Mouse (Mus musculus): Measurements from ENCODE around the gene Trp53tg5.

Gene Trp53tg5
- long read RNA-seq, experiment 1 = 0 reads
- long read RNA-seq, experiment 2 = 0 reads

GRCm38 (mm10) chr2:164473624-164474023, at the start of gene Trp53tg5:
Gene Trp53tg5, minus strand, starts transcription at chr2:164473724.
- intact Hi-C loops (cut with DNase I) = loop anchor here (5.0 kb wide), 1 partner anchor 44 kb away; no protein-coding TSS in a partner anchor

GRCm38 (mm10) chr2:164522280-164522679, 48.8 kb upstream of the Trp53tg5 start:
- intact Hi-C loops (cut with DNase I) = no loop called here

DNA sequence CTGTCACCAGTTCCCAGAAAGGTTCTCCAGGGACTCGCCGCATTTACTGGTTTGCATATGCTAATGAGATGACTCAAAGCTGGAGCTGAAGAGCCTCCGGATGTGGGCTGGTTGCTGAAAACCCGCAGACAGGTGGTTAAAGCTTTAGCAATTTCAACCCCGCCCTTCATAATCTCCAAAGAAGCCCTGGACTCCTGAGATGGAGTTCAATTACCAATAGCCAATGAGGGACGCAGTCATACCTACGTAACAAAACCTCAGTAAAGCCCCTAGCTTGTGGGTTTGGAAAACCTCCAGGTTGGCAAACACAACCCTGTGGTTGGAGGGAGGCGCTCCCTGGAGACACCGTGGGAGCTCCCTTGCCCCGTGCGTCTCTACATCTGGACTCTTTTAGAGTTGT, 48.3 kb upstream of the Trp53tg5 start:
- intact Hi-C loops (cut with DNase I) = loop anchor here (2.0 kb wide), 1 partner anchor 103 kb away; no protein-coding TSS in a partner anchor

DNA sequence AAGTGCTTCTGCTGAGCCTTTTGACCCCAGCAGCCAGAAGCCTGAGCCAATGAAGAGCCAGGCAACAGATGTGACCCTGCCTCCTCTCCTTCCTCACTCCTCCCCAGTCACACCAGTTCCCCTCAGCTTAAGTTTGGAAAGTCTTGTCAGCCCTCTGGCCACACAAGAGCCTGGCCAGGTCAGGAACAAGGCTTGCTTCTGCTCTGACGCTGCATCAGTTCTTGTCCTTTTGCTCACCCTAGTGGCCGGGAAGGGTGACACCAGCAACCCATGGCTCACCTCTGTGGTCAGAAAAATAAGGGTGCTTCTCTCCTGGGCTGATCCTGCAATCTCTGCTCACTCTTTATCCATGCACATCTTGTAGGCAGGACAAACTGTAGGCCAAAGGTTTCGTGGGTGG, 47.3 kb upstream of the Trp53tg5 start:
- intact Hi-C loops (cut with DNase I) = loop anchor here (2.0 kb wide), 1 partner anchor 102 kb away; no protein-coding TSS in a partner anchor

DNA sequence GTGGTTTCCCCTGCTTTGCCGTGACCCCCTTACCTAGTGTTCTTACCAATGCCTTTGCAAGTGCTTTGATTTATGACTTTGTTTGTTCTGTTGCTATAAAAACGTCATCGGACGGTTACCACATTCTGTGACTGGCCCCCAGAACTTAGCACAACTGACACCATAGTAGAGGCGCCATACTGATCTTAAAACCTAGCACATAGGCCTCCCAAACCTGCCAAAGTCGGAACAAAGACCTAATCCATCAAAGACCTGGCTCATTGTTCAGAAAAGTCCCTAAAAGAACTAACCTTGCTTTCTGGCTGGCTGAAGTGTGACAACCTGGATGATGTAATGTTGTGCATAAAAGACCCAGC, 45.6 kb upstream of the Trp53tg5 start:
- intact Hi-C loops (cut with DNase I) = loop anchor here (5.0 kb wide), 1 partner anchor 47 kb away; the partner anchor contains the start of gene Trp53tg5

GRCm38 (mm10) chr2:164518266-164519170, 45.0 kb upstream of the Trp53tg5 start:
- intact Hi-C loops (cut with DNase I) = loop anchor here (5.0 kb wide), 1 partner anchor 46 kb away; the partner anchor contains the start of gene Trp53tg5

DNA sequence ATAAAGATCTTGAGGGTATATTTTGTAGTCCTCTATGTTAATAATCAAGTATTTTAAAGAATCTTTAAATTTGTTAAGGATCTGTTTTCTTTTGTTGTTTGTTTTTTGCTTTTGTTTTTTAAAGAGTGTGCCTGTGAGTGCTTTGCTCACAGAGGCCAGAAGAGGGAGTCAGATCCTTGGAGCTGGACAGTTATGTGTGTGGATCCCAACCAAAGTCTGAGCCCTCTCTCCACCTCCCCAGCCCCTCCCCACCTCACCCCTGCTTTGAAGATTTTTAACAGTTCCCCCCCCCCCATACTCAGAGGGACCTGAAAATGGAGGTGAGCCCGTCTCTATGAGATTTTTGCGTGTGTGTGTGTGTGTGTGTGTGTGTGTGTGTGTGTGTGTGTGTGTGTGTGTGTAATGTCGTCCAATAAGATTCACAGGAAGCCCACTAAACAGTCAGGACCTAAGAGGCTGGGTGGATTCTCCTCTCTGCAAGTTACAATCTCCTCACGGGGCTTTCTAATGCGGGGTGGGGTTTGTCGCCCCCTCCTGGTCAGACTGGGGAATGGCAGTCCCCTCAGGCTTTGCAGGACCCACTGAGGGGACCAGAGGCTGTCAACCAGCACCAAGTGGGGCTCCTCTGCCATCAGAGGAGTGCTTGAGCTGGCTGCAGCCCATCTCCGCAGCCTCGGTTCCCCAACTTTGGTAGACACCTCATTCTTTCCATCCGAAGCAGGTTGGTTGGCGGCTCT, 44.1 kb upstream of the Trp53tg5 start:
- intact Hi-C loops (cut with DNase I) = loop anchor here (5.0 kb wide), 1 partner anchor 45 kb away; the partner anchor contains the start of gene Trp53tg5

DNA sequence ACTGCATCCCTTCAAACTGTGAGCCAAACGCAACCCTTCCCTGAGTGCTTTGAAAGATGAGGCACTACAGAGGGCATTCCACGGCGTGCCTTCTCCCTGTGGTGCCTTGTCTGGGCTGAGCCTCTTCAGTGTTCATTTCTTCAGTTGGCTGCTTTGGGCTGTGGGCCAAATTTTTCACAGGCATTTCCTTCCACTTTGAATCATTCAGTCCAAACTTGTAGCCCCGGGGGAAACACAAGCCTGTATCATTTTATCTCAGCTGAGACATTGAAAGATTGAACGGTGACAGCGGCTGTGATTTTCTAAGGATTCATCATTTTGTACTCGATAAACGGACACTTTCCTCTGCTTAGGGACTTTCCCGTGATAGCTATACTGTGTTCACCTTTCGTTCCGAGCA, 43.1 kb upstream of the Trp53tg5 start:
- intact Hi-C loops (cut with DNase I) = loop anchor here (5.0 kb wide), 1 partner anchor 44 kb away; the partner anchor contains the start of gene Trp53tg5

- intact Hi-C loops (cut with DNase I) = loop anchor here (5.0 kb wide), 1 partner anchor 44 kb away; the partner anchor contains the start of gene Trp53tg5
These were observed 42.4 kb upstream of the Trp53tg5 start for GRCm38 (mm10) chr2:164515897-164516296.

- intact Hi-C loops (cut with DNase I) = loop anchor here (5.0 kb wide), 1 partner anchor 43 kb away; the partner anchor contains the start of gene Trp53tg5
These were observed 41.4 kb upstream of the Trp53tg5 start for GRCm38 (mm10) chr2:164514916-164515315.

DNA sequence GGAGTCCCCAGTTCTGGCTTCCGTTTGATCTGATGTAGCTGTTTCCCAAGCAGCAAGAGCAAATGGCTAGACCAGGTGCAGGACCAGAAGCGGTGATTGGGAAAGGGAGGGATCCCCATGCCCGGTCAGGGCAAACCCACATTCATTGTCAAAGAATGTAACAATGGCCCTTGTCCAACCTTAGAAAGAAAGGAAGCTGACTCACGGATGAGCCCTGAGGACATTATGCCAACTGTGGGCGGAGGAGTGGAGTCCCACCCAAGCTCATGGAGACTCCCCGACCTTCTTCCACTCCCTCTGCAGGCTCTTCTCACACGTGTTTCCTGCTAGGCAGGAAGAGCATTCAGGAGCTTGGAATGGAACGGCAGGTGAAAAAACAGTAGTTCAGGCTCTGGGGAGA, 39.9 kb upstream of the Trp53tg5 start:
- intact Hi-C loops (cut with DNase I) = no loop called here

DNA sequence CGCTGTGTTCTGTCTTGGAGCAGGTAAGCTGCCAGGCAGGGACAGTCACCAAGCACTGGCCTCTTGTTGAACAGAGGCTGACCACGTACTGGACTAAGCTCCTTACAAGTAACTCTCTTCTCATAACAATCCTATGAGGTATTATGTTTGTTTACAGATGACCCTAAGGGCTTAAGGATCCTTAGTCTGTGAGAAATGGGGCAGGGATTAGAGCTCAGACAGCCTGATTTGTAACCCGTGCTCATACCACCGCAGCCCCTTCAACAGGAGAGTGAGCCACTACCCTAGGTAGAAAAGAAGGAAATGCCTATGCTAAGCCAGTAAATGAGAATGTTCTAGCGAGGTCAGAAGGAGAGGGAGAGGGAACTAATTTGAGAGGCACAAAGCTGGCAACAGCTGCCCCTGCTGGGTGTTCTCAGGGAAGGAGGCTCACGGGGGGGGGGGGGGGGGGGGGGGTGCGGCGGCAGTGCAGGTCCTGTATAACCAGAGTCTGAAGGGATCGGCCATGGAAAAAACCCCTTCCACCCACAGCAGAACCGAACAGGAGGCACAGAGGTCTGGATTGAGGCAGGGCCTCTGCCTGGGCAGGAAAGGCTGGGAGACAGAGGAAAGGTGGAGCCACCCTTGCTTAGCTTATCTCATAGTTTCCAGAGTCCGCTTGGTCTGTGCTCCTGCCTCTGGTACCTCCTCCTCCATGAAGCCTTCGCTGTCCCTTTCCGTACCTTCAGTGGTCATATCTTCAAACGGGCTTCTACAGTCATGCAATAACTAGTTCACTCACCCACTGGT, 38.8 kb upstream of the Trp53tg5 start:
- intact Hi-C loops (cut with DNase I) = no loop called here

GRCm38 (mm10) chr2:164510621-164511190, 37.2 kb upstream of the Trp53tg5 start:
- intact Hi-C loops (cut with DNase I) = no loop called here

DNA sequence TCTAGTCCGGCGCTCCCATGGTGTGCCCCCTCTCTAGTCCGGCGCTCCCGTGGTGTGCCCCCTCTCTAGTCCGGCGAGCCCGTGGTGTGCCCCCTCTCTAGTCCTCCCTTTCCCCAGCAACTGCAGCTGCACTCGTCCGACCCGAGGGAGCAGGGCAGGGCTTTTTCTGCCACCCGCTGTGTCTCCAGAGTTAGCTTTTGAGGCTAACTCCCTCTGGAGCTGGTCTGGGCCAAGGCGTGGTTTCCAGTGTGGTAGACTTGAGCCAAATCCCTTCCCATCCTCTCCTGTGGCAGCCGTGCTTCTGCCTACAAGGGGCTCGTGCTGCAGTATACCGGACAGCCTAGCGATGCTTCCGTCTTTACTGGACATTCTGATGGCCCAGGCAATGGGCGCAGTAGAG, 34.3 kb upstream of the Trp53tg5 start:
- intact Hi-C loops (cut with DNase I) = no loop called here

DNA sequence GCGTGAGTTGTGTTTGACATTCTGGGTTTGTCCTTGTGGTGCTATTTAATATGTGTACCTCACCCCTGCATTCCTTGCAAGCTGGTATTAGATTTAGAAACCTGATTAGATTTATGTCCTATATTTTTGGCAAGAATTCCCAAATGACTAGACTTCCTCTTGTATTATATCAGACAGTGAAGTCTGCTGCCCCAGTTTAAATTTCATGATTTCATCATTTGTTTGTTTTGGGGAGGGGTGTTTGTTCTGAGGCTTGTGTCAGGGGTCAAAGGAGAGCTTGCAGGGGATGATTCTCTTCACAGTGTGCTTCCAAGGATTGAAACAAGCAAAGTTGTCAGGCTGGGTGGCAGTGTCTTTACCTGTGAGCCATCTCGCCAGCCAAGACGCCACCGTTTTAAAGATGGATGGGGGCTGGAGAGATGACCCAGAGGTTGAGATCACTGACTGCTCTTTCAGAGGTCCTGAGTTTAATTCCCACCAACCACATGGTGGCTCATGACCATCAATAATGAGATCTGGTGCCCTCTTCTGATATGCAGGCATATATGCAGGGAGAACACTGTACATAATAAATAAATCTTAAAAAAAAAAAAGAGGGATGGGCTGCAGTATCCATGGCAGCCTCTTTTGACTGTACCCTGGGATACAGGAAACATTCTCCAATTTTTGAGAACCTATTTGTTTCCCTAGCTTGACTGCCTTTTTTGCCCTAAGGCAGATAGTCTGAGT, 32.3 kb upstream of the Trp53tg5 start:
- intact Hi-C loops (cut with DNase I) = no loop called here

DNA sequence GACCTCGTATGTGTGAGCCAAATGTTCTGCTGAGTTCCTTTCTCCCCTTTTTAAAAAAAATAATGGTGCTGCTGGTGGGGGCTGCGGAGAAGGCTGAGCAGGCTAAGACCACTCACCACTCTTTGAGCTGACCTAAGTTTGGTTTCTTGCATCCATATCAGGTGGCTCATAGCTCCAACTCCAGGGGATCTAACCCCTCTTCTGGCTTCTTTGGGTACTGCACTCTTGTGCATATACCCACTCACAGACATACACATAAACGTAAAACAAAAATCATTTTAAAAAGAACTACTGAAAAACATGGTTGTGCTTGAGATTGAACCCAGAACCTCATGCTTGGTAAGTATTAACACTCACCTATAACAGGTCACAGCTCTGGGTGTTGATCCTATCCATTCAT, 31.4 kb upstream of the Trp53tg5 start:
- intact Hi-C loops (cut with DNase I) = no loop called here

DNA sequence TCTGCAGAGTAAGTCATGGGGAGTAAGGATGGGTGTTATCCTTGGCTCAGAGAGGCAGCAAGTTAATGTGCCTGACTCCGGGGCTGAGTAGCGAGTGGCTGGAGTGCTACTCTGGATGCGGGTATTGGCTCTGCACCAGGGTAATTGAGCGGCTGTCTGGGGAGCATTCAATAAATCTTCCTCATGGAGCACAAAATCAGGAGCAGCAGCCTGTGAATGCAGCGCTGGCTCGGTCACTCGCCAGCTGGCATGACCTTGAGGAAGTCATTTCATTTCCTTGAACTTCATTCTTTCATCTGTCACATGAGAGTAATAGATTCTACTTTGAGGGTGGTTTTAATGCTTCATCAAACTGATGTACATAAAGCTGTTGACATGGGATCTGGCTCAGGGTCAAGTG, 27.0 kb upstream of the Trp53tg5 start:
- intact Hi-C loops (cut with DNase I) = no loop called here

DNA sequence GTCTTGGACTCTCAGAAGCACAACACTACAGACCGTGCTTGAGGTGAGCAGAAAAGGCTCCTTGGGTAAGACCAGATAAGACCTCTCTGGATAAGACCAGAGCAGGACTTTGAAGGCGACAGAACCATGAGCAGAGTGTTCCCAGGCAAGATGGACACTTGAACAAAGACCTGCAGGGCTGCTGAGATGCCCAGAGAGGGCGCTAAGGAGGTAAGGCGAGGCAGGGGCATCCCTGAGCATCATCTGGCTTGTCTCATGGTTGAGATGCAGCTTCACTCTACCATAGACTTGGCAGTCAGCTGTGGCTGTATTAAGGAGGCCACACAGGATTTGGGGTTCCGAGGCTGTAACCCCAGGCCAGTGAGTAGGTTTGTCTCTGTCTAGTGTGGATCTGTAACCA, 25.8 kb upstream of the Trp53tg5 start:
- intact Hi-C loops (cut with DNase I) = no loop called here

GRCm38 (mm10) chr2:164497691-164498268, 24.3 kb upstream of the Trp53tg5 start:
- intact Hi-C loops (cut with DNase I) = no loop called here
